In the genomic region with DNA sequence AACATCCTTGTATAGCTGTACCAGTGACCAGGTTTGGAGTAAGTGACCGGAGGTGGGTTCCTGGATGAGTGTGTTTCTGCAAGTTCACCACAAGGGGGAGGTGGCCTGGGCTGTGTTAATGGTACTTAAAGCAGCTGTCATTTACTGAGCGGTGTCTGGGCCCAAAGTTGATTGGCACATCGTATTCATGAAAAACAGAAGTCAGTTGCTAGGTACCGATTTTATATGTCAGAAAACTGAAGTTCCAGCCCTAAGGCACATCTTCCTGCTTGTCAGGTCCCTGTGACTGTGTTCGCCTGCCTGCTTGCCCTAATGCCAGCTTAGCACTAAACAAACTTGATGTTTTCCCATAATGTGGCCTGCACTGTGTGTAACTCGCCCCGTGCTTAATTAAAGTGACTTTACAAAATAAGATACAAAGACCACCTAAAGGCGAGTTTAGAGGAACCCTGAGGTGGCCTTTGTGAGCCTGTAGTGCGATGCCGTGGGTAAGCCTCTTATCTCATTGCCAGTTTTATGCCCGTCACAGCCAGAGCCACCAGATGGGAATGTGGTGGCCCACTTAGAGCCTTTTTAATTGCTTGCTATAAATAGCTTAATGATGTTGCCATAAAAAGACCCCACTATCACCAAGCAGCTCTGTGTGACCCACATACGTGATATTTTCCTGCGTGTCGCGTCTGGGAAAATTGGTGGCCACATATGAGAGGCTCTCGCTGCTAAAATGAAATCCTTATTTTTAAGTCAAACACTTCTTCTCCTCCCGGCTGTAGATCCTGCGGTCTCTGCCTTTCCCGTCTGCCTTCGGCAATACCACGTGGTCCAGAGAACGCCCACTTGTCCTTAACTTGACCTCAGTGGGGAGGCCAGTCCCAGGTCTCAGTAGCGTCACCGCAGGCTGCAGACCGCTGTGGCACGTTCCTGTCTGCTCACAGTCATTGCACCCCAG, we compare ENCODE assay signal across 8 mouse cellular contexts.
DNase-seq lines count a peak whose midpoint lies in the region; ATAC-seq lines count a peak whose summit lies in the region.

No protein-coding gene starts in this region.

- H3K4me1 ChIP-seq in kidney, embryonic 16.5 days (ENCODE audit: insufficient read depth, low read length) = no peaks in the 10 kb centered on the region
- H3K4me1 ChIP-seq in intestine, embryonic 15.5 days (replicated peaks) = 0 out of 2 replicates have a peak, but pooled peaks cover 2% of the 10 kb centered on the region
- H3K4me1 ChIP-seq in neural tube, embryonic 14.5 days (ENCODE audit: control insufficient read depth, insufficient read depth, low read length) = no peaks in the 10 kb centered on the region

- no peak overlapping the region for H3K9ac ChIP-seq in kidney, embryonic 16.5 days (replicated peaks; ENCODE audit: low read length)
- H3K9ac ChIP-seq in intestine, embryonic 15.5 days = no peak overlapping the region
- H3K9ac ChIP-seq in neural tube, embryonic 14.5 days (replicated peaks; ENCODE audit: low read depth, low read length) = no peak overlapping the region

- 45% methylated on average over 26 of the region's 26 CpGs for WGBS in kidney, embryonic 16.5 days
- WGBS in intestine, embryonic 15.5 days = 58% methylated on average over 26 of the region's 26 CpGs
- WGBS in neural tube, embryonic 14.5 days = 25% methylated on average over 26 of the region's 26 CpGs

- no peaks in the 10 kb centered on the region for H3K36me3 ChIP-seq in kidney, embryonic 16.5 days (ENCODE audit: insufficient read depth, low read length)
- no peaks in the 10 kb centered on the region for H3K36me3 ChIP-seq in intestine, embryonic 15.5 days
- H3K36me3 ChIP-seq in neural tube, embryonic 14.5 days (ENCODE audit: control insufficient read depth, insufficient read depth, low read length) = no peaks in the 10 kb centered on the region

- H3K9me3 ChIP-seq in kidney, embryonic 16.5 days (ENCODE audit: low read length) = no peaks in the 10 kb centered on the region
- no peaks in the 10 kb centered on the region for H3K9me3 ChIP-seq in intestine, embryonic 15.5 days
- H3K9me3 ChIP-seq in neural tube, embryonic 14.5 days (ENCODE audit: control insufficient read depth, low read length) = no peaks in the 10 kb centered on the region

- ATAC-seq in kidney, embryonic 16.5 days (ENCODE audit: low FRiP score, low TSS enrichment) = peak; percentile 31; the same call in 1 of the 2 replicates
- ATAC-seq in intestine, embryonic 15.5 days = no peak
- ATAC-seq in neural tube, embryonic 14.5 days (ENCODE audit: low read depth) = peak; percentile 73

- no peaks in the 10 kb centered on the region for H3K27me3 ChIP-seq in kidney, embryonic 16.5 days (ENCODE audit: insufficient read depth, low read length)
- H3K27me3 ChIP-seq in intestine, embryonic 15.5 days (replicated peaks) = no peaks in the 10 kb centered on the region
- no peaks in the 10 kb centered on the region for H3K27me3 ChIP-seq in neural tube, embryonic 14.5 days (ENCODE audit: control insufficient read depth, insufficient read depth, low read length)

- no peak overlapping the region for H3K4me3 ChIP-seq in kidney, embryonic 16.5 days (ENCODE audit: low read length)
- no peak overlapping the region for H3K4me3 ChIP-seq in intestine, embryonic 15.5 days (replicated peaks)
- H3K4me3 ChIP-seq in neural tube, embryonic 14.5 days (ENCODE audit: low read depth, low read length) = no peak overlapping the region

- 0 out of 2 replicates have a peak overlapping the region, but pooled peaks have one; percentile 16 for H3K4me2 ChIP-seq in kidney, embryonic 16.5 days (replicated peaks; ENCODE audit: low read depth, low read length)
- H3K4me2 ChIP-seq in intestine, embryonic 15.5 days (replicated peaks) = peak overlapping the region; percentile 9; the same call in 1 of the 2 replicates
- peak overlapping the region; percentile 17; the same call in 1 of the 2 replicates for H3K4me2 ChIP-seq in neural tube, embryonic 14.5 days (ENCODE audit: low read depth, low read length)

- no peak overlapping the region for H3K27ac ChIP-seq in kidney, embryonic 16.5 days (ENCODE audit: low read length)
- H3K27ac ChIP-seq in intestine, embryonic 15.5 days = no peak overlapping the region
- H3K27ac ChIP-seq in neural tube, embryonic 14.5 days (ENCODE audit: low read depth, low read length) = peak overlapping the region; percentile 2; the same call in 1 of the 2 replicates

- no peak for DNase-seq in kidney, adult 8-10 months
- peak; percentile 87 for DNase-seq in ZHBTc4 (ENCODE audit: low read depth, low spot score)
- DNase-seq in forelimb bud, embryonic 11.5 days (ENCODE audit: low read depth, low spot score) = peak; percentile 50
- no peak for DNase-seq in natural killer cell, adult 2 months (ENCODE audit: low spot score in 2 of 2)
- no peak for DNase-seq in ovary, adult 18-20 months (ENCODE audit: low spot score)

Comparison
In these comparisons a context has a peak if more than half of its experiments do, and no peak if none do; other contexts are left out.
1. DNase-seq: peak in ZHBTc4 (single experiment) and forelimb bud, embryonic 11.5 days (single experiment); none in kidney, adult 8-10 months (0 of 2), natural killer cell, adult 2 months (0 of 2) and ovary, adult 18-20 months (single experiment).
2. Peak in every context shown above with its lines, with median percentiles within 50 percentile points of each other: H3K4me2 ChIP-seq.